Mouse (Mus musculus): ENCODE data around the gene Fam57b. TPM values are rescaled to one million over a fixed set of nuclear protein-coding genes. Genes with fewer than 3 reads are reported as not detected.
A peak's percentile ranks its signal among the peaks of the same experiment; 100 is the strongest.

The Fam57b gene
- polyA plus RNA-seq, 1 experiment: 0.94 TPM

DNA sequence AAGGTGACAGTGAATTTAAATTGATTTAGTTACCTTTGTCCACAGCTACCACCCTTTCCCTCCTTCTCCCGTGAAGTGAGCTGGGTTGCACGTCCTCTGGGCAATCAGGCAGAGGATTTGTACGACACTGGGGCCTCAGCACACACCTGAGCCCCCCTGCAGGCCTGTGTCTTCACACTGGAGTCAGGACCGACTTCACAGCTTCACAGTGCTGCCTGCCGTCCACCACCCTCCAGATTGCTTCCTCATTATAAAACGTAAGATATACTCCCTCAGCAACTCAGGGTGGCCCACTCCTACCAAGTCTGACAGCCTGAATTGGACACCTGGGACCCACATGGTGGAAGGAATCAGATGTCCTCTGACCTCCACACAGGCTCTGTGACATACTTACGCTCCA lies 38.9 kb upstream of the Fam57b start:
- Histone ChIP-seq H3K79me2 (ENCODE audit: control insufficient read depth, insufficient read depth) (peaks cover 7% of the 10 kb centered on the region), H3K4me2 (ENCODE audit: low read depth) (peak overlapping the region; percentile 43), H3K36me3 (ENCODE audit: control insufficient read depth, insufficient read depth) (peaks cover 5% of the 10 kb centered on the region), H3K4me3 (peak overlapping the region; percentile 72), H3K27me3 (ENCODE audit: control insufficient read depth, insufficient read depth, insufficient read length) (no peaks in the 10 kb centered on the region), H3ac (ENCODE audit: control insufficient read depth, insufficient read length) (no peak overlapping the region)
- TF ChIP-seq USF1 (IDR thresholded peaks at IDR 0.05; ENCODE audit: low read depth) (no peak), MYOD1 (IDR thresholded peaks at IDR 0.05; ENCODE audit: control insufficient read depth in 1 of 3, insufficient read length in 2 of 3, low read depth in 2 of 3) (no peak), POLR2AphosphoS2 (IDR thresholded peaks at IDR 0.05; ENCODE audit: insufficient read length, low read depth) (no peak), MAX (IDR thresholded peaks at IDR 0.05; ENCODE audit: low read depth) (no peak), POLR2A (IDR thresholded peaks at IDR 0.05; ENCODE audit: insufficient read length, low read depth) (no peak), CEBPB (IDR thresholded peaks at IDR 0.05; ENCODE audit: insufficient read depth, poor library complexity, severe bottlenecking) (no peak), REST (IDR thresholded peaks at IDR 0.05; ENCODE audit: insufficient read depth, insufficient read length) (no peak), TCF12 (IDR thresholded peaks at IDR 0.05; ENCODE audit: insufficient read depth, poor library complexity, severe bottlenecking) (no peak), TCF3 (IDR thresholded peaks at IDR 0.05; ENCODE audit: insufficient read length, low read depth) (no peak), SRF (IDR thresholded peaks at IDR 0.05; ENCODE audit: control insufficient read depth, insufficient read length, low read depth) (no peak), E2F4 (IDR thresholded peaks at IDR 0.05; ENCODE audit: insufficient read depth) (no peak), MYOG (IDR thresholded peaks at IDR 0.05; ENCODE audit: control insufficient read depth in 1 of 3, insufficient read depth in 1 of 3, insufficient read length in 2 of 3, low read depth in 2 of 3) (no peak)

DNA sequence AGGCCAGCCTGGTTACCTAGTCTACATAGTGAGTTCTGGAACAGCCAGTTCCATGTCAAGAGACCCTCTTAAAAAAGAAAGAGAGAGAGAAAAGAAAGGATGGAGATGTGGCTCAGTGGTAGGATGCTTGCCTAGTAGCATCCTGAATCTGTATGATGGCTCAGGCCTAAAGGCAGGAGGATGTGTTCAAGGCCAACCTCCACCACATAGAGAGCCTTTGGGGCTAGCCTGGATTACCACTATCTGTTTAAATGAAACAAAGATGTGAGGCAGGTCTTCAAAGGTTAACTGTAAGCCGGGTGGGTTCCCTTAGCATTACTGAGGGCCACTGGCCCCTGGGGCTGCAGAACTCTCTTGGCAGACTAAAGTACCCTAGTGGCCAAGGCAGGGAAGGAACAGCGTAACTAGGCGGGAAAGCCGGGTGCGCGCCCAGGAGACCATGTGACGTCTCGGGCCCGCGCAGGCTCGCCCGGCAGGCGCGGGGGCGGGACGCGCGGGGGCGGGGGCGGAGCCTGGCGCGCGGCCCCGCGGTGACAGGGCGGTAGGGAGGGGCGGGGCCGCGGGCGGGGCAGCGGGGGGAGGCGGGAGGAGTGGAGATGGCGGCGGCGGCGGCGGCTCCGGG lies 38.3 kb upstream of the Fam57b start, which contains the start of gene Mapk3:
TSS of gene Mapk3 (plus strand) at position 552 of the 622 bp plus-strand sequence.
- peaks cover 7% of the 10 kb centered on the region for H3K79me2 ChIP-seq (ENCODE audit: control insufficient read depth, insufficient read depth)
- H3K27me3 ChIP-seq (ENCODE audit: control insufficient read depth, insufficient read depth, insufficient read length): no peaks in the 10 kb centered on the region
- peaks cover 5% of the 10 kb centered on the region for H3K36me3 ChIP-seq (ENCODE audit: control insufficient read depth, insufficient read depth)
- peak within 1 kb of the TSS; percentile 82 for H3K4me2 ChIP-seq (ENCODE audit: low read depth)
- TF ChIP-seq E2F4 (IDR thresholded peaks at IDR 0.05; ENCODE audit: insufficient read depth) (peak; percentile 64), MAX (IDR thresholded peaks at IDR 0.05; ENCODE audit: low read depth) (no peak), TCF3 (IDR thresholded peaks at IDR 0.05; ENCODE audit: insufficient read length, low read depth) (no peak), USF1 (IDR thresholded peaks at IDR 0.05; ENCODE audit: low read depth) (peak; percentile 59), SRF (IDR thresholded peaks at IDR 0.05; ENCODE audit: control insufficient read depth, insufficient read length, low read depth) (no peak), MYOG (IDR thresholded peaks at IDR 0.05; ENCODE audit: control insufficient read depth in 1 of 3, insufficient read depth in 1 of 3, insufficient read length in 2 of 3, low read depth in 2 of 3) (no peak), TCF12 (IDR thresholded peaks at IDR 0.05; ENCODE audit: insufficient read depth, poor library complexity, severe bottlenecking) (no peak), MYOD1 (IDR thresholded peaks at IDR 0.05; ENCODE audit: control insufficient read depth in 1 of 3, insufficient read length in 2 of 3, low read depth in 2 of 3) (no peak), POLR2A (IDR thresholded peaks at IDR 0.05; ENCODE audit: insufficient read length, low read depth) (no peak), POLR2AphosphoS2 (IDR thresholded peaks at IDR 0.05; ENCODE audit: insufficient read length, low read depth) (no peak)
- peak within 1 kb of the TSS; percentile 72 for H3K4me3 ChIP-seq
- H3ac ChIP-seq (ENCODE audit: control insufficient read depth, insufficient read length): peak within 1 kb of the TSS; percentile 81

DNA sequence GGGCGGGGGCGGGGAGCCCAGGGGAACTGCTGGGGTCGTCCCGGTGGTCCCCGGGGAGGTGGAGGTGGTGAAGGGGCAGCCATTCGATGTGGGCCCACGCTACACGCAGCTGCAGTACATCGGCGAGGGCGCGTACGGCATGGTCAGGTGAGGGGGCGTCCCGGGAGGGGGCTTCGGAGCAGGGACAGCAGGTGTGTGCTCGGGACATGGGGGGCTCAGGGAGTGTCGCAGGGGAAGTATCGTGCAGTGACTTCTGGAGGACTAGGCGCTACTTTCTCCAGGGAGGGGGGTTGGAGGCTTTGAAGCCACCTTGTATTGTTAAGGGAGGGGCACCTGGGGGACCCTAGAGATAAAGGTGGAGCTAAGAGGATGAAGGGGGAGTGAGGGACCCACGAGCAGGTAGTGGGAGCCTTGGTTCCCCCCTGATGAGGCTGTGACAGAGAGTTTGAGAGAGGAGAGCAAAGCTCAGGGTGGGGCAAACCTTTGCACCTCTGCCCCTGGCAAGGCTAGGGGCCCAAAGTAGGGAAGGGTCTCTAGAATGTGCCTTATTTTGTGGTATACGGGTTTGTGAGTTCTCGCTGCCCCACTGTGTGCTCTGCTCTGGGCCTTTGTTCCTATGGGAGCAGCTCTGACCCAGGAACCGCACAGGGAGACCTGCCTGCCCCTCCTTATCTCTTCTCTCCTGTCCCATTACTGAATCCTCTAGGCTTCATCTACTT lies 37.6 kb upstream of the Fam57b start:
- peak overlapping the region; percentile 82 for H3K4me2 ChIP-seq (ENCODE audit: low read depth)
- H3K36me3 ChIP-seq (ENCODE audit: control insufficient read depth, insufficient read depth): peaks cover 5% of the 10 kb centered on the region
- TF ChIP-seq REST (IDR thresholded peaks at IDR 0.05; ENCODE audit: insufficient read depth, insufficient read length) (no peak), MYOD1 (IDR thresholded peaks at IDR 0.05; ENCODE audit: control insufficient read depth in 1 of 3, insufficient read length in 2 of 3, low read depth in 2 of 3) (peak in 1 of 3 experiments; percentile 9), E2F4 (IDR thresholded peaks at IDR 0.05; ENCODE audit: insufficient read depth) (no peak), MYOG (IDR thresholded peaks at IDR 0.05; ENCODE audit: control insufficient read depth in 1 of 3, insufficient read depth in 1 of 3, insufficient read length in 2 of 3, low read depth in 2 of 3) (no peak), USF1 (IDR thresholded peaks at IDR 0.05; ENCODE audit: low read depth) (no peak), POLR2A (IDR thresholded peaks at IDR 0.05; ENCODE audit: insufficient read length, low read depth) (peak; percentile 37), TCF3 (IDR thresholded peaks at IDR 0.05; ENCODE audit: insufficient read length, low read depth) (no peak), TCF12 (IDR thresholded peaks at IDR 0.05; ENCODE audit: insufficient read depth, poor library complexity, severe bottlenecking) (no peak), SRF (IDR thresholded peaks at IDR 0.05; ENCODE audit: control insufficient read depth, insufficient read length, low read depth) (no peak), MAX (IDR thresholded peaks at IDR 0.05; ENCODE audit: low read depth) (no peak)
- peaks cover 7% of the 10 kb centered on the region for H3K79me2 ChIP-seq (ENCODE audit: control insufficient read depth, insufficient read depth)
- H3K4me3 ChIP-seq: peak overlapping the region; percentile 72
- peak overlapping the region; percentile 81 for H3ac ChIP-seq (ENCODE audit: control insufficient read depth, insufficient read length)
- no peaks in the 10 kb centered on the region for H3K27me3 ChIP-seq (ENCODE audit: control insufficient read depth, insufficient read depth, insufficient read length)

DNA sequence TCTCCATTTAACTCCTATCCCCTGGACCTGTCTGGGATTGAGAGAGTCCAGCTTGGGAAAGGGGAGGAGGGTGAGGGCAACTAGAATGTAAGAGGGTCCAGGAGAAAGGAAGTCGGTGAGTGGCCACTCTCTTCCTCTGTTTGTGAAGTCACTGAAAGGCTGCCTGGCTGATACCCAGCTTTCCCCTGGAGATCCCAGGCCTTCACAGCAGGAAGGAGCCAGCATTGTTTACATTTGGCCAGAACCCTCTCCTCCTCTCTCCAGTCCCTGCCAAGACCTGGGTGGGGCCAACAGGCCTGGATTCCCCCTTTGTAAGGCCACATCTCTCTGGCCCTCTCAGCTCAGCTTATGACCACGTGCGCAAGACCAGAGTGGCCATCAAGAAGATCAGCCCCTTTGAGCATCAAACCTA lies 37.1 kb upstream of the Fam57b start:
- no peaks in the 10 kb centered on the region for H3K27me3 ChIP-seq (ENCODE audit: control insufficient read depth, insufficient read depth, insufficient read length)
- H3K4me2 ChIP-seq (ENCODE audit: low read depth): peak overlapping the region; percentile 82
- peaks cover 7% of the 10 kb centered on the region for H3K79me2 ChIP-seq (ENCODE audit: control insufficient read depth, insufficient read depth)
- H3K36me3 ChIP-seq (ENCODE audit: control insufficient read depth, insufficient read depth): peaks cover 5% of the 10 kb centered on the region
- no peak for TF ChIP-seq POLR2A (IDR thresholded peaks at IDR 0.05; ENCODE audit: insufficient read length, low read depth)
- no peak for TF ChIP-seq MYOG (IDR thresholded peaks at IDR 0.05; ENCODE audit: control insufficient read depth in 1 of 3, insufficient read depth in 1 of 3, insufficient read length in 2 of 3, low read depth in 2 of 3)
- no peak for TF ChIP-seq POLR2AphosphoS2 (IDR thresholded peaks at IDR 0.05; ENCODE audit: insufficient read length, low read depth)
- TF ChIP-seq E2F4 (IDR thresholded peaks at IDR 0.05; ENCODE audit: insufficient read depth): no peak
- no peak for TF ChIP-seq CEBPB (IDR thresholded peaks at IDR 0.05; ENCODE audit: insufficient read depth, poor library complexity, severe bottlenecking)
- TF ChIP-seq TCF12 (IDR thresholded peaks at IDR 0.05; ENCODE audit: insufficient read depth, poor library complexity, severe bottlenecking): no peak
- no peak for TF ChIP-seq MAX (IDR thresholded peaks at IDR 0.05; ENCODE audit: low read depth)
- no peak for TF ChIP-seq SRF (IDR thresholded peaks at IDR 0.05; ENCODE audit: control insufficient read depth, insufficient read length, low read depth)
- no peak for TF ChIP-seq USF1 (IDR thresholded peaks at IDR 0.05; ENCODE audit: low read depth)
- no peak for TF ChIP-seq MYOD1 (IDR thresholded peaks at IDR 0.05; ENCODE audit: control insufficient read depth in 1 of 3, insufficient read length in 2 of 3, low read depth in 2 of 3)
- TF ChIP-seq REST (IDR thresholded peaks at IDR 0.05; ENCODE audit: insufficient read depth, insufficient read length): no peak
- TF ChIP-seq TCF3 (IDR thresholded peaks at IDR 0.05; ENCODE audit: insufficient read length, low read depth): no peak
- H3ac ChIP-seq (ENCODE audit: control insufficient read depth, insufficient read length): peak overlapping the region; percentile 81
- H3K4me3 ChIP-seq: peak overlapping the region; percentile 72

Measured in myocyte (in vitro differentiated cells).